Mouse (Mus musculus) midbrain, postnatal 0 days (tissue): ENCODE measurements at regions not wholly inside any gene's neighbourhood (a gene's known extent, or its start where the extent isn't known, plus 50 kb on each side); places are given as distances from the start of the nearest gene placed in this dataset.
"Not testable (repeated sequence)": the region's sequence is repeated elsewhere in the genome, so short reads cannot be mapped to it uniquely, and the experiment has no call there.

ENCODE experiments used
- ATAC-seq: fragments of 200-750 bp; cut with Nextera tagmentation; 2 replicates; pipeline ENCODE4 v1.8.0; 2017; ENCODE audit warnings: moderate number of reproducible peaks, mild to moderate bottlenecking, moderate TSS enrichment, moderate library complexity; ENCODE audit not compliant: low FRiP score
- DNase-seq: peaks from one replicate; pipeline ENCODE4 v3.0.0-alpha.2; 2015; ENCODE audit warnings: low spot score
- H3K27ac ChIP-seq: fragments of 300-500 bp; sonication (generic); 2 replicates; pipeline ENCODE4 v1.5.1; 2014; ENCODE audit warnings: low read depth, mild to moderate bottlenecking, low read length, mixed read lengths
- H3K27me3 ChIP-seq: fragments of 300-500 bp; sonication (generic); 2 replicates; pipeline ENCODE4 v1.6.1; 2014; ENCODE audit warnings: low read length, control low read depth, mixed read lengths; ENCODE audit not compliant: insufficient read depth
- H3K36me3 ChIP-seq: fragments of 300-500 bp; sonication (generic); 2 replicates; pipeline ENCODE4 v1.6.1; 2014; ENCODE audit warnings: low read length, control low read depth, mixed read lengths; ENCODE audit not compliant: insufficient read depth
- H3K4me1 ChIP-seq: fragments of 300-500 bp; sonication (generic); 2 replicates; pipeline ENCODE4 v1.6.1; 2014; ENCODE audit warnings: mild to moderate bottlenecking, control low read depth, antibody characterized with exemption, low read length, mixed read lengths; ENCODE audit not compliant: insufficient read depth
- H3K4me2 ChIP-seq: fragments of 300-500 bp; sonication (generic); 2 replicates; pipeline ENCODE4 v1.6.1; 2014; ENCODE audit warnings: low read depth, mild to moderate bottlenecking, low read length, mixed read lengths; ENCODE audit not compliant: poor library complexity, severe bottlenecking
- H3K4me3 ChIP-seq: fragments of 300-500 bp; sonication (generic); 2 replicates; pipeline ENCODE4 v1.5.1; 2014; ENCODE audit warnings: low read depth, mild to moderate bottlenecking, low read length, moderate library complexity
- H3K9ac ChIP-seq: fragments of 300-500 bp; sonication (generic); replicated peaks from 2 replicates; pipeline ENCODE4 v1.6.1; 2014; ENCODE audit warnings: mild to moderate bottlenecking, low read length, moderate library complexity, mixed read lengths; ENCODE audit not compliant: poor library complexity, severe bottlenecking
- H3K9me3 ChIP-seq: fragments of 300-500 bp; sonication (generic); 2 replicates; pipeline ENCODE4 v1.6.1; 2016; ENCODE audit warnings: low read length, control low read depth
- CTCF ChIP-seq: IDR thresholded peaks from 2 replicates; pipeline ENCODE4 v1.5.1; 2016; ENCODE audit warnings: antibody characterized with exemption, mild to moderate bottlenecking
- WGBS: fragments of 180-500 bp; shearing (Covaris S2); extraction: QIAGEN DNeasy Blood & Tissue Kit; methylation state at CpG from one replicate; pipeline ENCODE4 v1.1.7; 2014; 5-methylcytosine and 5-hydroxymethylcytosine counted together

DNA sequence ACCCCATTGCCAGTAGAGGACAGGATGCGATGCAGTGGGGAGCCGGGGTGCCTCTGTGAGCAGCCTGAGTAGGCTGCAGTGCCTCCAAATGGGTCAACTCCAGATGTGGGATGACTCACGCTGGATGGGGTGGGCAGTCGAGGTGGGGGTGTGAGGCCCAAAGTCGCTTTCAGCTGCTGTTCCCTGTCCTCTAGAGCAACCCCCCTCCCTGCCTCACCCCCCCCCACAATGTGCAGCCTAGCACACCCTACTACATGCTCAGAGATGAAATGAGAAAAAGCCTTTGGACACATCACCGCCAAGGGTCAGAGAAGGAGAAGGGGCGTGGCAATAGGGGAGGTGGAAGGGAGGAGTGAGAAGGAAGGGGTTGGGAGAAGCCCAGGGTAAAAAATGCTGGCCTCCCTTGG lies 61.9 kb upstream of the Col1a1 start:
- DNase-seq (no peak), ATAC-seq (no peak)
- Histone ChIP-seq H3K4me3 (no peak overlapping the region), H3K4me2 (no peak overlapping the region), H3K27me3 (peaks cover 6% of the 10 kb centered on the region; the same call in 1 of the 2 replicates), H3K4me1 (peaks cover 5% of the 10 kb centered on the region; the same call in 1 of the 2 replicates), H3K9ac (no peak overlapping the region), H3K36me3 (no peaks in the 10 kb centered on the region), H3K9me3 (no peaks in the 10 kb centered on the region), H3K27ac (no peak overlapping the region)
- no peak for TF ChIP-seq CTCF
- 12% methylated on average over 7 of the region's 7 CpGs for WGBS

DNA sequence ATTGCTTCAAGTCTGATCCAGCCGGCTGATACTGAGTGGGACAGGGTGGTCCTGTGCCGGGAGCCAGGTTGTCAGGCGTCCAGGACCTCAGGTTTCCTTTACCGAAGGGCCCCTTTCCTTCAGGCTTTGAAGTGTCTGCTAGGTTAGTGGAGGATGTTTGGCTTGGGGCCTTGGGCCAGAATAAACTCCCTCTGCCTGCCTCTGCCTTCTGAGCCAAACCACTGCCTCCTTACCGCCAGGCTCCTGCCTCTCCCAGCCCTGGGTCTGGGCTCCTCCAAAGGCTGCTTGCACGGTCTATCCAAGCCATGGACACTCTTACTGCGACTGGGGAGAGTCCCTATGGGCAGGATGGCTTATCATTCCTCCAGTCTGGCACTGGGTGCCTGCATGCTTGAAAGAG lies 62.3 kb upstream of the Col1a1 start:
- Histone ChIP-seq H3K27ac (no peak overlapping the region), H3K9ac (no peak overlapping the region), H3K4me2 (peak overlapping the region; percentile 56), H3K4me3 (peak overlapping the region; percentile 27; the same call in 1 of the 2 replicates), H3K9me3 (no peaks in the 10 kb centered on the region), H3K27me3 (peaks cover 6% of the 10 kb centered on the region; the same call in 1 of the 2 replicates), H3K36me3 (no peaks in the 10 kb centered on the region), H3K4me1 (peaks cover 5% of the 10 kb centered on the region; the same call in 1 of the 2 replicates)
- 14% methylated on average over 7 of the region's 7 CpGs for WGBS
- no peak for TF ChIP-seq CTCF
- ATAC-seq (no peak), DNase-seq (no peak)

DNA sequence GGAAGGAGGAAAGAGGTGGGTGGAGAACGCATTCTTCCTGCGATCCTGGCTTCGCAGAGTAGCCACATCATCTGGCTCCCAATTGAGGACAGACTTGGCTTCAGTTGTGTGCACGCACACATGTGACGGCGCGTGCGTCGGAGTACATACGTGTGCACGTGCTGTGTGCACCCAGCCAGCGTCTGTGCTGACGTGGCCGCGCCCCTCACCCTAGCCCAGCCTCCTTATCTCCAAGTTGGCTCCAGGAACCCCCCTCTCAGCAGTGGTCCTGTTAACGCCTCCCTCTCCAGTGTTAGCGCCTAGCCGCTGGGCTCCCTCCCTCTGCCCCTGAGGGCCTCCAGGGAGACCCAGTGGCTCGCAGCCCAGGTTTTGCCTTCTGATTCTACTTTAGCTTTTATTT lies 63.1 kb upstream of the Col1a1 start:
- no peak for TF ChIP-seq CTCF
- WGBS = 1% methylated on average over 19 of the region's 19 CpGs
- ATAC-seq = peak; percentile 83
- H3K27ac ChIP-seq = 0 out of 2 replicates have a peak overlapping the region, but pooled peaks have one; percentile 7
- DNase-seq = peak; percentile 74
- peak overlapping the region; percentile 27 for H3K4me3 ChIP-seq
- H3K9me3 ChIP-seq = no peaks in the 10 kb centered on the region
- H3K4me2 ChIP-seq = peak overlapping the region; percentile 56
- peaks cover 5% of the 10 kb centered on the region; the same call in 1 of the 2 replicates for H3K4me1 ChIP-seq
- H3K36me3 ChIP-seq = no peaks in the 10 kb centered on the region
- 0 out of 2 replicates have a peak overlapping the region, but pooled peaks have one; percentile 29 for H3K9ac ChIP-seq
- peaks cover 6% of the 10 kb centered on the region; the same call in 1 of the 2 replicates for H3K27me3 ChIP-seq

DNA sequence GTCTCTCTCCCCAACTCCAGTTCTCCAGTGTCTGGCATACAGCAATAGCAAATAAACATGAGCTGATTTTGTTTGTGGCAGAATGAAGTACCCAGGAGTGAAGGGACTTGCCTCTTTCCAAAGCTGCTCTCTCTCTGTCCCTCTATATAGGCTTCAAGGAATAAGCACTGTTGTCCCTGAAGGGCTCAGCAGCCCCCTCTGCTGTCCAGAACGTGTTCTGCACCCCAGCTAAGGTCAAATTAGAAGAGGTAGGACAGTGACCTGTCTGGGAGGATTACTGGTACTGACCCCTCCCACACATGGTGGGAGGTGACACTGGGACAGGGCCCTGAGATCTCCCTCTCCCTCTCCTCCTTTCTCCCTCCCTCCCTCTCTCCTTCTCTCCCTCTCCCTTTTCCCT lies 65.7 kb upstream of the Col1a1 start:
- Histone ChIP-seq H3K9ac (no peak overlapping the region), H3K4me1 (peaks cover 5% of the 10 kb centered on the region; the same call in 1 of the 2 replicates), H3K27me3 (peaks cover 6% of the 10 kb centered on the region; the same call in 1 of the 2 replicates), H3K4me2 (no peak overlapping the region), H3K9me3 (no peaks in the 10 kb centered on the region), H3K27ac (no peak overlapping the region), H3K36me3 (no peaks in the 10 kb centered on the region), H3K4me3 (no peak overlapping the region)
- no peak for DNase-seq
- WGBS = 0% methylated on average over 1 of the region's 1 CpGs
- TF ChIP-seq CTCF = peak; percentile 67
- no peak for ATAC-seq

DNA sequence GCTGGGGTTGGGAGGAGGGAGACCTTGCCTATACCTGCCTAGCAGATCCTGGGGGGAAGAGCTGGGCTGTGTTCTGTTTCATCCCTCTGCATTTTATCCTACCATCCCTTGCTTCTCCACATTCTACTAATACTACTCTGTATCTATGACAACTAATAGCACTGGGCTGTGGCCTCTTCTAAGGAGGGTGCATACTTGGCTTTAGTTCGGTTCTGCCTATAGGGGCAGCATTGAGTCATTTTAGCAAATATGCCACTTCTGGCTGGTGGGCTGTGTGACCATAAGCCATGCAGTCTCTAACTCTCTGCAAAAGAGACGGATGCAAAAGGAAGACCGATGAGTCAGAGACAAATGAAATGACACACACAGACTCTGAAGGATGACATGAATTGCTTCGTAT lies 66.2 kb upstream of the Col1a1 start:
- peak; percentile 40 for DNase-seq
- WGBS = 27% methylated on average over 4 of the region's 4 CpGs
- ATAC-seq = not testable (repeated sequence)

DNA sequence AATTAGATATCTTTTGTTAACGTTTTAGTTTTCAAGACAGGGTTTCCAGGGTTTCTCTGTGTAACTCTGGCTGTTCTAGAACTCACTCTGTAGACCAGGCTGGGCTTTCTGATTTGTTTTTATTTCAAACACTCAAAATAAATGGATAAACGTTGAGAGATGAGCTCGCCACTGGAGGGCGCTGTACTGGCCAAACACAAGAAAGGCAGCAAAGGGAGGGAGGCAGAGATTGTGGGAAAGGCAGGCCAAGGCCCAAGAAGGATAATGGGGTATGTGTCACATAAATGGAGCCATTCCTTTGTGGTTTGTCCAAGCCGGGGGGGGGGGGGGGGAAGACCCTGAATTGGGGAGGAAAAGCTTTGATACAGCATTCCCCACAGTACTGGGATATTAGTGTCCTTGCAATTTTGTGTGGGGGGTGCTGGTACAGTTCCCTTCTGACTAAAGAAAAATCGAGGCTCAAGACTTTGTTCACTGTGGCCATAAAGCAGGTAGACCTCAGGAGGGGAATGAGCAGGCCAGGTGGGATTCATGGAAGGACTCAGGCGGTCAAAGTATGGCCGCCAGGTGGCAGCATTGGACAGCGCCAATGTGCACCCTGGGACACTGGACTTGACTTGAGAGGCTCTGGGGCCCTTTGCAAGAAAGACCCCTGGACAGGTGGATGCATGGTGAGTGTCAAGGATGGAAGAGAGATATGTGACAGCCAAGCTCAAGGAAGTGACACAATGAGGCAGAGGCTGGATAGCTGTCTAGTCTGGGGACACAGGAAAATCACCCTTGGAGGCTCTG lies 69.7 kb upstream of the Col1a1 start:
- Histone ChIP-seq H3K27ac (no peak overlapping the region), H3K4me1 (no peaks in the 10 kb centered on the region), H3K4me3 (no peak overlapping the region), H3K9me3 (no peaks in the 10 kb centered on the region), H3K36me3 (no peaks in the 10 kb centered on the region), H3K9ac (no peak overlapping the region), H3K27me3 (no peaks in the 10 kb centered on the region), H3K4me2 (no peak overlapping the region)
- no peak for ATAC-seq
- TF ChIP-seq CTCF = peak; percentile 82
- 9% methylated on average over 8 of the region's 9 CpGs for WGBS
- peak; percentile 74 for DNase-seq

More for the DNA sequence above, 66.2 kb upstream of the Col1a1 start:
- not testable (repeated sequence) for H3K27ac ChIP-seq, H3K4me3 ChIP-seq, H3K27me3 ChIP-seq, H3K4me2 ChIP-seq, H3K9ac ChIP-seq, H3K36me3 ChIP-seq, H3K4me1 ChIP-seq, H3K9me3 ChIP-seq
- TF ChIP-seq CTCF = peak; percentile 59
